Mouse (Mus musculus): ENCODE measurements around the gene Kcnk4. TPM values are rescaled to one million over a fixed set of nuclear protein-coding genes. Genes with fewer than 3 reads are reported as not detected.
"Not testable (repeated sequence)": the region's sequence is repeated elsewhere in the genome, so short reads cannot be mapped to it uniquely, and the experiment has no call there.

Kcnk4 gene
- total and polyA plus RNA-seq, 2 experiments from 2014 or later = 8.6 to 12.7 TPM

- WGBS = 91% methylated on average over 9 of the region's 9 CpGs
- ATAC-seq (no peak), DNase-seq (no peak)
- Histone ChIP-seq H3K9me3 (ENCODE audit: low read length) (no peaks in the 10 kb centered on the region), H3K36me3 (ENCODE audit: insufficient read depth) (peaks cover 42% of the 10 kb centered on the region), H3K27ac (ENCODE audit: low read depth, low read length) (no peak overlapping the region), H3K4me3 (ENCODE audit: low read depth, low read length) (no peak overlapping the region), H3K4me1 (ENCODE audit: insufficient read depth) (no peaks in the 10 kb centered on the region), H3K4me2 (ENCODE audit: low read depth) (no peak overlapping the region), H3K27me3 (ENCODE audit: insufficient read depth, low read length) (no peaks in the 10 kb centered on the region), H3K9ac (no peak overlapping the region)
- no peak for TF ChIP-seq CTCF (IDR thresholded peaks at IDR 0.05; ENCODE audit: low read depth)
These were observed 19.8 kb downstream of the Kcnk4 start for GRCm38 (mm10) chr19:6914540-6914939.

- no peak for TF ChIP-seq CTCF (IDR thresholded peaks at IDR 0.05; ENCODE audit: low read depth)
- H3K4me1 ChIP-seq (ENCODE audit: insufficient read depth) = peaks cover under 1% of the 10 kb centered on the region; the same call in 1 of the 2 replicates
- 88% methylated on average over 11 of the region's 11 CpGs for WGBS
- no peak overlapping the region for H3K9ac ChIP-seq
- no peak overlapping the region for H3K4me2 ChIP-seq (ENCODE audit: low read depth)
- no peaks in the 10 kb centered on the region for H3K27me3 ChIP-seq (ENCODE audit: insufficient read depth, low read length)
- no peak overlapping the region for H3K27ac ChIP-seq (ENCODE audit: low read depth, low read length)
- no peaks in the 10 kb centered on the region for H3K9me3 ChIP-seq (ENCODE audit: low read length)
- peaks cover 42% of the 10 kb centered on the region for H3K36me3 ChIP-seq (ENCODE audit: insufficient read depth)
- no peak overlapping the region for H3K4me3 ChIP-seq (ENCODE audit: low read depth, low read length)
- ATAC-seq (no peak), DNase-seq (no peak)
These were observed 20.3 kb downstream of the Kcnk4 start for GRCm38 (mm10) chr19:6913991-6914390.

- Histone ChIP-seq H3K4me1 (ENCODE audit: insufficient read depth) (peaks cover 10% of the 10 kb centered on the region), H3K9me3 (ENCODE audit: low read length) (no peaks in the 10 kb centered on the region), H3K4me3 (ENCODE audit: low read depth, low read length) (no peak overlapping the region), H3K4me2 (ENCODE audit: low read depth) (no peak overlapping the region), H3K36me3 (ENCODE audit: insufficient read depth) (peaks cover 38% of the 10 kb centered on the region), H3K27ac (ENCODE audit: low read depth, low read length) (no peak overlapping the region), H3K27me3 (ENCODE audit: insufficient read depth, low read length) (no peaks in the 10 kb centered on the region), H3K9ac (no peak overlapping the region)
- 93% methylated on average over 6 of the region's 6 CpGs for WGBS
- ATAC-seq (no peak), DNase-seq (no peak)
- no peak for TF ChIP-seq CTCF (IDR thresholded peaks at IDR 0.05; ENCODE audit: low read depth)
These were observed 21.3 kb downstream of the Kcnk4 start for GRCm38 (mm10) chr19:6913036-6913435.

GRCm38 (mm10) chr19:6912205-6912970 is 21.9 kb downstream of the Kcnk4 start:
- ATAC-seq = no peak
- 94% methylated on average over 15 of the region's 15 CpGs for WGBS
- Histone ChIP-seq H3K9ac (no peak overlapping the region), H3K9me3 (ENCODE audit: low read length) (no peaks in the 10 kb centered on the region), H3K4me1 (ENCODE audit: insufficient read depth) (peaks cover 12% of the 10 kb centered on the region), H3K27me3 (ENCODE audit: insufficient read depth, low read length) (no peaks in the 10 kb centered on the region), H3K36me3 (ENCODE audit: insufficient read depth) (peaks cover 38% of the 10 kb centered on the region), H3K27ac (ENCODE audit: low read depth, low read length) (no peak overlapping the region), H3K4me3 (ENCODE audit: low read depth, low read length) (no peak overlapping the region), H3K4me2 (ENCODE audit: low read depth) (no peak overlapping the region)
- TF ChIP-seq CTCF (IDR thresholded peaks at IDR 0.05; ENCODE audit: low read depth) = no peak
- DNase-seq = no peak

GRCm38 (mm10) chr19:6911101-6912074 is 22.9 kb downstream of the Kcnk4 start:
- no peak overlapping the region for H3K4me3 ChIP-seq (ENCODE audit: low read depth, low read length)
- no peak overlapping the region for H3K27ac ChIP-seq (ENCODE audit: low read depth, low read length)
- ATAC-seq = no peak
- H3K4me1 ChIP-seq (ENCODE audit: insufficient read depth) = peaks cover 12% of the 10 kb centered on the region
- H3K4me2 ChIP-seq (ENCODE audit: low read depth) = no peak overlapping the region
- H3K27me3 ChIP-seq (ENCODE audit: insufficient read depth, low read length) = no peaks in the 10 kb centered on the region
- TF ChIP-seq CTCF (IDR thresholded peaks at IDR 0.05; ENCODE audit: low read depth) = no peak
- DNase-seq = no peak
- peaks cover 44% of the 10 kb centered on the region for H3K36me3 ChIP-seq (ENCODE audit: insufficient read depth)
- no peaks in the 10 kb centered on the region for H3K9me3 ChIP-seq (ENCODE audit: low read length)
- 83% methylated on average over 19 of the region's 19 CpGs for WGBS
- H3K9ac ChIP-seq = no peak overlapping the region

GRCm38 (mm10) chr19:6910306-6910705 is 24.0 kb downstream of the Kcnk4 start:
- WGBS = 5% methylated on average over 29 of the region's 30 CpGs
- not testable (repeated sequence) for H3K9me3 ChIP-seq (ENCODE audit: low read length); H3K27me3 ChIP-seq (ENCODE audit: insufficient read depth, low read length); DNase-seq
- peak overlapping the region; percentile 63 for H3K9ac ChIP-seq
- H3K36me3 ChIP-seq (ENCODE audit: insufficient read depth) = peaks cover 51% of the 10 kb centered on the region
- H3K4me2 ChIP-seq (ENCODE audit: low read depth) = peak overlapping the region; percentile 77
- peak overlapping the region; percentile 60 for H3K4me3 ChIP-seq (ENCODE audit: low read depth, low read length)
- peak; percentile 1; the same call in 1 of the 2 replicates for ATAC-seq
- peaks cover 12% of the 10 kb centered on the region for H3K4me1 ChIP-seq (ENCODE audit: insufficient read depth)
- H3K27ac ChIP-seq (ENCODE audit: low read depth, low read length) = peak overlapping the region; percentile 96
